Mouse (Mus musculus): Measurements from ENCODE around the gene Skida1.

DNA sequence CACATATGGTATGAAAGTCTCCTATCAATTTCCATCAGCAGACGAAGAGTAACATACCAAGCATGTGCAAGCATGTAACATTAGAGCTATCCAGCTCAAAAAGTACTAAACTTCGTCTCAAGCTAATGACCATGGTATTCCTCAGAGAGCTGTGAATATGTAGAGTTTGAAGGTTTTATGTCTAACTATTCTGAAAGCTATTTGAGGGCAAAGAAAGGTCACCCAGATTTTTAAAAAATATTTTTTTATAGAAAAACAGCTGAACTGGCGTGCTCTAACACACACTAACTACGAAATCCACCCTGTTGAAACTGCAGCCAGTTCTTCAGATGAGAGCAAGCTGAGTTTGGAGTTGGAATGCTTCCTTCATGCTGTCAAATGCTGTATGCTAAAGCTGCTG, 44.6 kb downstream of the Skida1 start:
- TF ChIP-seq CTCF (IDR thresholded peaks at IDR 0.05; ENCODE audit: extremely low read depth, insufficient read depth, low read length), result no peak
- no peak for TF ChIP-seq POLR2A (IDR thresholded peaks at IDR 0.05; ENCODE audit: extremely low read depth, insufficient read depth, low read length)
